Mouse (Mus musculus) lung, embryonic 15.5 days (tissue): ENCODE measurements around the gene Efnb1. TPM values are rescaled to one million over a fixed set of nuclear protein-coding genes. Genes with fewer than 3 reads are reported as not detected.

Experiments
- ATAC-seq: fragments of 200-750 bp; cut with Nextera tagmentation; 2 replicates; pipeline ENCODE4 v1.8.0; 2017; ENCODE audit warnings: moderate number of reproducible peaks, borderline replicate concordance; ENCODE audit not compliant: low FRiP score, low TSS enrichment; ENCODE audit errors: extremely low read depth
- H3K27ac ChIP-seq: fragments of 300-500 bp; sonication (generic); 2 replicates; pipeline ENCODE4 v1.5.1; 2015; ENCODE audit warnings: moderate library complexity, mild to moderate bottlenecking, inconsistent platforms
- H3K27me3 ChIP-seq: fragments of 300-500 bp; sonication (generic); 2 replicates; pipeline ENCODE4 v1.6.1; 2015; ENCODE audit warnings: inconsistent platforms
- H3K36me3 ChIP-seq: fragments of 300-500 bp; sonication (generic); 2 replicates; pipeline ENCODE4 v1.6.1; 2015; ENCODE audit warnings: inconsistent platforms
- H3K4me1 ChIP-seq: fragments of 300-500 bp; sonication (generic); 2 replicates; pipeline ENCODE4 v1.6.1; 2015; ENCODE audit warnings: inconsistent platforms
- H3K4me2 ChIP-seq: fragments of 300-500 bp; sonication (generic); 2 replicates; pipeline ENCODE4 v1.6.1; 2015; ENCODE audit warnings: inconsistent platforms, mild to moderate bottlenecking, moderate library complexity
- H3K4me3 ChIP-seq: fragments of 300-500 bp; sonication (generic); 2 replicates; pipeline ENCODE4 v1.5.1; 2015; ENCODE audit warnings: mild to moderate bottlenecking, inconsistent platforms
- H3K9ac ChIP-seq: fragments of 300-500 bp; sonication (generic); 2 replicates; pipeline ENCODE4 v1.6.1; 2015; ENCODE audit warnings: inconsistent platforms
- H3K9me3 ChIP-seq: fragments of 300-500 bp; sonication (generic); 2 replicates; pipeline ENCODE4 v1.6.1; 2016; ENCODE audit warnings: inconsistent platforms
- WGBS: fragments of 180-500 bp; shearing (Covaris S2); methylation state at CpG from one replicate; pipeline ENCODE4 v1.1.7; 2015; 5-methylcytosine and 5-hydroxymethylcytosine counted together
- polyA plus RNA-seq: library from polyadenylated mRNA; unstranded; fragments of >200 nt; fragmentation: Nextera tagmentation; extraction: Ambion mirVana; gene quantifications from 2 replicates; pipeline ENCODE4 v1.2.1, GENCODE M21; 2015

Gene Efnb1
- polyA plus RNA-seq, 1 experiment from 2014 or later, result 44.1 TPM

DNA sequence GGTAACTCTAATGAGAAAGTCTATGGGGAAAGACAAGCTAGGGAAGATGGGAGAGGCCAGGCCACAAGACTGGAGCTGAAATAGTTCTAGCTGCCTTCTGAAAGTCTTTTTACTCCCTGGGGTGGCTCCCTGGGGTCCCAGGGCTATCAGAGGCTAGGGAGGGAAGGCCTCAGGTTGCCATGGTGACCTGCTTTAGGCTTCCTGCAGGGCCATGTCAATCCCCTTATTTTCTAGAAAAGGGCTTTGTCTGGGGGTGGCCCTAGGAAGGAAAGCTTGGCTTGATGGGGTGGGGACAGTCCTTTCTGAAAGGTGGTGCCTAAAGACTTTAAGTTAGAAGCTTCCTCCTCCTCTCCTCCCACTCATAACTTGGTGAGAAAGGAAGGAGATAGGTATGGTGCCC is 6.0 kb downstream of the Efnb1 start:
- Histone ChIP-seq H3K9ac (no peak overlapping the region), H3K27ac (no peak overlapping the region), H3K4me1 (peaks cover 31% of the 10 kb centered on the region), H3K4me2 (peak overlapping the region; percentile 64), H3K36me3 (peaks cover 7% of the 10 kb centered on the region), H3K9me3 (no peaks in the 10 kb centered on the region), H3K4me3 (no peak overlapping the region), H3K27me3 (no peaks in the 10 kb centered on the region)
- no peak for ATAC-seq

DNA sequence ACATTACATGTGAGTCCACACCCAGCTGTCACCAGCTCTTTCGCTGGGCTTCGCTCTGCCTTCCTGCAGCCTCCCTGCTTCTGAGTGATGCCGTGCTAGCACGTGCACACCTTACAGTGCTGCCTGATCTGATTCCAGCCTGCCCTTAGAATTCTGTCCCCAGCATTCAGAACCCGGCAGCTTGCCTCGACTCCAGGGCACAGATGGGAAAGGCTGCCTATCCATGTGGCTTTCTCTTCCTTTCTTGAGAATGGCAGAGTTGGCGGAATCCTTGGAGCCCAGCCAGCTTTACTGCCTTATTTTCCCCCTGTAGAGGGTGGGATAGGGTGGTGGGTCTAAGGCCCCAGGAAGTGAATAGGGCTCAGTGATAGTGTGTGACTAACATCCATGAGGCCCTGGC is 9.6 kb downstream of the Efnb1 start:
- H3K4me3 ChIP-seq, result no peak overlapping the region
- no peak overlapping the region for H3K27ac ChIP-seq
- H3K9ac ChIP-seq, result no peak overlapping the region
- no peak overlapping the region for H3K4me2 ChIP-seq
- 82% methylated on average over 7 of the region's 7 CpGs for WGBS
- ATAC-seq, result no peak
- no peaks in the 10 kb centered on the region for H3K27me3 ChIP-seq
- no peaks in the 10 kb centered on the region for H3K9me3 ChIP-seq
- H3K4me1 ChIP-seq, result peaks cover 50% of the 10 kb centered on the region
- H3K36me3 ChIP-seq, result peaks cover 17% of the 10 kb centered on the region

DNA sequence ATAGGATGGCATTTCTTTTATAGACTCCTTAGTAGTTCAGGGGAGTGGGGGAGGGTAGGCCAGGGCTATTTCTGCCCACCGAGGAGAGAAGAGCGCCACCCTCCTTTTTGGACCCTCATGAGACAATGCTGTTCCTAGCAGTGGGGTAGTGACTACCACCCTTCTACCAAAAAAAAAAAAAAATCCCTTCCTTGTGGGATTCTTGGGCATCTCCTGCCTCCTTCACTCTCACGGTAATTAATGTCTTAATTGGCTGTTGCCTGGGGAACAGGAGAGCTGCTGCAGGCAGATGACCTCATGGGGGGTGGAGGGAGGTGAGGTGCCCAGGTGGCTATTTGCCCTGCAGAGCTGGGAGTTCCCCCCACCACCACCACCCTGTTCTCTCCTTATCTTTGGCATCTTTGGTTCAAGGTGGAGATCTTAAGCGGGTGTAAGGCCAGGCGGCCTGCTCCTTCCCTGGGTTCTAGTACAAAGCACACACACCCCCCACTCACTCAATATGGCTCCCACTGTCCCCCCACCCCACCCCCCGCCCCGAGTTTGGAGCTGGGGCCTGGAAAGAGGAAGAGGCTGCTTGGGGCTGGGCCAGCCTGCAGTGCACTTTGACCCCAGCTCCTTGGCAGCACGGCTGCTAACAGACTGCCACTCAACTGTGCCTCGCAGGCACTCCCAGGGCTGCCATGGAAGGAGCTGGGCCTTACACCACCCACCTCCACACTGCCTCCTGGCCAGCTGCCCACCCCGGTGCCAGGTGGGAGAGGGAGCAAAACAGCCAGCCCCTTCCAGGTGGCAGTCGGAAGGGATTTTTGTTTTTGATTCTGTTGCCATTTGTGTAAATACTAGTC is 12.4 kb downstream of the Efnb1 start:
- Histone ChIP-seq H3K4me3 (no peak overlapping the region), H3K4me1 (peaks cover 40% of the 10 kb centered on the region), H3K36me3 (peaks cover 17% of the 10 kb centered on the region), H3K27me3 (no peaks in the 10 kb centered on the region), H3K27ac (no peak overlapping the region; the same call in 1 of the 2 replicates), H3K4me2 (no peak overlapping the region), H3K9me3 (no peaks in the 10 kb centered on the region), H3K9ac (no peak overlapping the region)
- ATAC-seq, result no peak; the same call in 1 of the 2 replicates
- WGBS, result 43% methylated on average over 11 of the region's 11 CpGs

DNA sequence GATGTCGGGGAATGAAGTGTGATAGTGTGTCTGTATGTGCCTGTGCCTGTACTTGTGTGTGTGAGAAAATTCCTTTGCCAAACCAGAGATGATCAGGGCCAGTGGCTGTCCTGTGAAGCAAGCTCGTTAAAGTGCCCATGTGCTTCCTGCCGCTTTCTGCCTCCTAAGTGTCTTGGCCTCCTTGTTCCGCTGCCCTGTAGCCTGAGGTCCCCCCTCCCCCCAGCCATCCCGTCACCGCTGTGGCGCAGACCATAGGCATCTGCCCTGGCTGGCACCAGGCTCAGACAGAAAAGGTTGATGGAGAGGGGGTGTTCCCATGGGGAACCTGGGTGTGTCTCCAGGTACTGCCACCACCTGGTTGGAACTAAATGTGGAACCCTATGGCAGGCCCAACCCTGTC is 13.1 kb downstream of the Efnb1 start:
- Histone ChIP-seq H3K9me3 (no peaks in the 10 kb centered on the region), H3K9ac (no peak overlapping the region), H3K4me1 (peaks cover 38% of the 10 kb centered on the region), H3K4me2 (no peak overlapping the region), H3K4me3 (no peak overlapping the region), H3K27ac (peak overlapping the region; percentile 33; the same call in 1 of the 2 replicates), H3K36me3 (peaks cover 17% of the 10 kb centered on the region), H3K27me3 (no peaks in the 10 kb centered on the region)
- no peak for ATAC-seq
- 54% methylated on average over 7 of the region's 7 CpGs for WGBS

DNA sequence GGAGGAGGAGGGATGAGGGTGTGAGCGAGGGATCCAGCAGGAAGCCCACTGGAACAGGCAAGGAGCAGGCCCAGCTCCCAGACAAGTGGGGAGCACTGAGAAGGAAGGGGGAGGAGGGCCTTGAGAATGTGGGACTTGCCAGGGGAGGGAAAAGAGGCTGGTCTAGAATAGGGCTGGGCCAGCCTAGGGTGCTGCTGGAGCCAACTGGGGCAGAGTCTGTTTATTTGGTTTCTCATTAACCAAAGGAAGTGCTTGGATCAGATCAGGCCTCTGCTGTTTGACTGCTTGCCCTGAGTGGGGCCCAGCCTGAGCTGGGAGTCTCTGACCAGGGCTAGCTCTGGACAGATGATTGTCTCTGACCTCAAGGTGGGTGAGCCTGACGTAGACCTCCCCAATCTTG is 14.0 kb downstream of the Efnb1 start:
- Histone ChIP-seq H3K4me1 (peaks cover 36% of the 10 kb centered on the region), H3K4me3 (no peak overlapping the region), H3K36me3 (peaks cover 17% of the 10 kb centered on the region), H3K9ac (no peak overlapping the region), H3K27ac (peak overlapping the region; percentile 33), H3K4me2 (no peak overlapping the region), H3K27me3 (no peaks in the 10 kb centered on the region; the same call in 1 of the 2 replicates), H3K9me3 (no peaks in the 10 kb centered on the region)
- ATAC-seq, result peak; percentile 66
- 60% methylated on average over 2 of the region's 2 CpGs for whole genome bisulfite sequencing

DNA sequence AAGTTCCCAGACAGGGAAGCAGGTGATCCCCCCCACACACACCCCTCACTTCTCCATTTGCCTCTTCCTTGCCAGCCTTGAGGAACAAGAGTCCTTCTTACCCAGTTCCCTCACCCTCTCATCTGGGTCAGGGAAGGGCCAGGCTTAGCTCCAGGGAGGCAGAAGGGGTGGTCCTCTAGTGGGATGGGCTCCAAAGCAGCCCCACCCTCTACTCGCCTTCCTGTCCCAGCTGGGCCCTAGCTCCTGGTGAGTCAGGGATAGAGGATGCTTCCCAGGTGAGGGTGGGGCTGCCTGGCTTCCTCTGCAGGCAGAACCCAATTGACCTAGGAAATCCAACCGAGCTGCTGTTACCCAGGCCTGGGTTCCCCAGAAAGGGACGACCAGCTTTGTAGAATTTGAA is 14.8 kb downstream of the Efnb1 start:
- WGBS, result 63% methylated on average over 3 of the region's 3 CpGs
- Histone ChIP-seq H3K4me1 (peaks cover 36% of the 10 kb centered on the region), H3K36me3 (peaks cover 12% of the 10 kb centered on the region; the same call in 1 of the 2 replicates), H3K4me3 (no peak overlapping the region), H3K27ac (no peak overlapping the region), H3K9me3 (no peaks in the 10 kb centered on the region), H3K27me3 (no peaks in the 10 kb centered on the region; the same call in 1 of the 2 replicates), H3K9ac (no peak overlapping the region), H3K4me2 (no peak overlapping the region)
- no peak for ATAC-seq

DNA sequence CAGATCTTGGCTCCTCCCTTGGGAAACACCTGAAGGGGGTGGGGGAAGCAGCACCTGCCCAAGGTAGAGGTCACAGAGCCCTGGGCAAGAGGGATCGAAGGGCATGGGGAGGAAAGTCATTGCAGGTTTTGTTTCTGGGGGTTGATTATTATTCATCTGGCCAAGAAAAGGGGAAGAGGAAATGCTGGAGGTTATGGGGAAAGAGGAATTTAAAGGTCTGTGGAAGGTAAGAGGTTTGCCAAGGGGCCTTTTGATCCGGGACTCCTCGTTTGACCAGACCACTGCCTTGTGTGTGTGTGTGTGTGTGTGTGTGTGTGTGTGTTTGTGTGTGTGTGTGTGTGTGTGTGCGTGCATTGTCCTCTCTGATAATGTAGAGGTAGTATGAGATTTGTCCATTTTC is 15.5 kb downstream of the Efnb1 start:
- Histone ChIP-seq H3K9ac (no peak overlapping the region), H3K4me3 (no peak overlapping the region), H3K4me2 (no peak overlapping the region), H3K36me3 (peaks cover 12% of the 10 kb centered on the region; the same call in 1 of the 2 replicates), H3K27ac (no peak overlapping the region), H3K27me3 (no peaks in the 10 kb centered on the region; the same call in 1 of the 2 replicates), H3K4me1 (peaks cover 36% of the 10 kb centered on the region), H3K9me3 (no peaks in the 10 kb centered on the region)
- no peak for ATAC-seq
- WGBS, result 79% methylated on average over 4 of the region's 4 CpGs

DNA sequence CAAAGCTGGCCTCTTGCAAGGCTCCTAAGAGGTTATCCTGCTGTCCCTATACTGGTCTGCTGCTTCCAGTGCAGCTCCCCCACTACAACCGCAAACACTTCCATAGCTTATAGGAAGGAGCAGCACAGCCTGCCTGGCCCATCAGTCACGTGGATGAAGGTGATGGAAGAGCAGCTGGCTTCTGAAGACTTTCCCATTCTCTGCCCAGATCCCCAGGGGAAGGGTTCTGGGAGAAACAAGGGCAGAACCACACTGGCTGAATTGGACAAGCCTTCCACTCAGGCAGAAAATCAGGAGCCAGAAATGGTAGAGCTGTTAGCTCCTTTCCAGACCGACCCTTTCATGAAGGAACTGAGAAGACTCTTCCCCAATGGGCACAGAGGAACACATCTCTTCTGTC is 16.2 kb downstream of the Efnb1 start:
- Histone ChIP-seq H3K4me2 (no peak overlapping the region), H3K4me3 (no peak overlapping the region), H3K4me1 (peaks cover 34% of the 10 kb centered on the region), H3K27ac (no peak overlapping the region), H3K36me3 (peaks cover 7% of the 10 kb centered on the region; the same call in 1 of the 2 replicates), H3K9ac (no peak overlapping the region), H3K9me3 (no peaks in the 10 kb centered on the region), H3K27me3 (no peaks in the 10 kb centered on the region; the same call in 1 of the 2 replicates)
- WGBS, result 27% methylated on average over 3 of the region's 3 CpGs
- no peak for ATAC-seq

DNA sequence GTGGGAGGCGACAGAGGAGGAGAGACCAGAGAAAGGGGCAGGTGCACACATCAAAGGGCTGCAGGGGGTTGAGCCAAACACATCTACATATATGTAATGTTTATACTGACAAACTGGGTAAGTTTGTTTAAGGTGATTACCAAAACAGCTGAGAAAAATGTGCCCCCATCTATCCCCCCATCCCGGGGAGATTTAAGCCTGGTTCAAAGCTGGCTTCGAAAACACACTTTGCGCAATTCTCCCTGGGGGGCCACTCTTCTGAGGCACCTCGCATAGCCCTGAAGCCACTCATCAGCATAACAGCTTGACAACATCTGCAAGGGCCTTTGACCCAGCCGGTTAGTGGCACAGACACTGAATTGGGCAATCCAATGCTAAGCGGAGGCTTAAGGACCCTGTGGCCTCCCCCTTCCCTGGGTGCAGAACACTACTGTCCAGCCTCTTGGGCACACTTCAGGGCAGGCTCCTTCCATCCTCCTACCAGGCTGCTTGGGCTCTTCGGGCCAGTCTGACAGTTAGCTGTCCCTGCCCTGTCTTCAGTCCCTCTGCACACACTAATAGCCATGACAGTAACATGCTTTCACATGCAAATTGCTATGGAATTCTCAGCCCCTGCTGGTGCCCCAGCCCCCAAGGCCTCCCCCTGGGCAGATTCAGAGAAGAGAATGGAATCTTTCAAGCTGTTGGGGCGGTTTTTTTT is 16.8 kb downstream of the Efnb1 start:
- Histone ChIP-seq H3K9me3 (no peaks in the 10 kb centered on the region), H3K27me3 (no peaks in the 10 kb centered on the region; the same call in none of the 2 replicates), H3K4me2 (no peak overlapping the region), H3K27ac (no peak overlapping the region), H3K4me1 (peaks cover 32% of the 10 kb centered on the region), H3K36me3 (0 out of 2 replicates have a peak, but pooled peaks cover 2% of the 10 kb centered on the region), H3K9ac (no peak overlapping the region), H3K4me3 (no peak overlapping the region)
- WGBS, result 35% methylated on average over 9 of the region's 9 CpGs
- no peak for ATAC-seq

DNA sequence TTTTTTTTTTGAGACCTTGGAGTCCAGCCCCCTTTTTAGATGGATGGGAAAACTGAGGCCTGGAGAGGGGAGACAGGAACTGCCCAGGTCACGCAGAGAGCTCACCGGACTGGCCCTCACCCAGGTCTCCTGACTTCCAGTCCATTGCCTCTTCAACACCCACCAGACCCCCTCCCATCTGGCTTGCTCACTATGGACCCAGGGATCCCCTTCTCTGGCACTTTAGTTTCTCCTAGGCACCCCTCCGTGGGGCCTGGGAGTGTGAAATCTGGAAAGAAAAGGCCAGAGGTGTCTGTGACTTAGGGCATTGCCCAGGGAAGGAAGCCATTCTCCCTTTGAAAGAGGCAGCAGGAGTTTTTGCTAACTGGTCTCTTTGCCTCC is 17.3 kb downstream of the Efnb1 start:
- peaks cover 27% of the 10 kb centered on the region for H3K4me1 ChIP-seq
- no peak overlapping the region for H3K4me3 ChIP-seq
- 0 out of 2 replicates have a peak, but pooled peaks cover 2% of the 10 kb centered on the region for H3K36me3 ChIP-seq
- H3K9me3 ChIP-seq, result no peaks in the 10 kb centered on the region
- no peak for ATAC-seq
- no peaks in the 10 kb centered on the region; the same call in none of the 2 replicates for H3K27me3 ChIP-seq
- no peak overlapping the region for H3K9ac ChIP-seq
- no peak overlapping the region for H3K27ac ChIP-seq
- 45% methylated on average over 3 of the region's 3 CpGs for WGBS
- H3K4me2 ChIP-seq, result no peak overlapping the region

DNA sequence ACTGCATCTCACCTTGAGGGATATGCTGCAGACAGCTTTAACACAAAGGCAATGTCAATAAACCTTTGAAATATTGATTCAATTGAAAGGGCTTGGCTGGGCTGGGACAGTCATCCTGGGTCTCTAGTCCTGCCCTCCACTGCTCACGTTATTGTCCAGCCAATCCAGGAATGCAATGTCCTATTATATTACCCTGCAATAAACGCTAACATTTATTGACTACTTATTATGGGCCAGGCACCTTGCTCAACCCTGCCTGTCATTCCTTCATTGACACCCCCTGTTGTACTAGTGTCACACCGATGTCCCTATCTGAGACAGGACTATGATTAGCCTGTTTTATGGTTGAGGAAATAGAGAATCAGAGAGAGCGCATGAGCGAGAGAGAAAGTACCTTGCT is 18.4 kb downstream of the Efnb1 start:
- no peak overlapping the region for H3K4me2 ChIP-seq
- WGBS, result 88% methylated on average over 5 of the region's 5 CpGs
- no peak overlapping the region for H3K4me3 ChIP-seq
- no peak overlapping the region for H3K27ac ChIP-seq
- no peaks in the 10 kb centered on the region for H3K9me3 ChIP-seq
- no peak for ATAC-seq
- peaks cover under 1% of the 10 kb centered on the region for H3K27me3 ChIP-seq
- peaks cover 18% of the 10 kb centered on the region for H3K4me1 ChIP-seq
- H3K36me3 ChIP-seq, result 0 out of 2 replicates have a peak, but pooled peaks cover 2% of the 10 kb centered on the region
- H3K9ac ChIP-seq, result no peak overlapping the region

DNA sequence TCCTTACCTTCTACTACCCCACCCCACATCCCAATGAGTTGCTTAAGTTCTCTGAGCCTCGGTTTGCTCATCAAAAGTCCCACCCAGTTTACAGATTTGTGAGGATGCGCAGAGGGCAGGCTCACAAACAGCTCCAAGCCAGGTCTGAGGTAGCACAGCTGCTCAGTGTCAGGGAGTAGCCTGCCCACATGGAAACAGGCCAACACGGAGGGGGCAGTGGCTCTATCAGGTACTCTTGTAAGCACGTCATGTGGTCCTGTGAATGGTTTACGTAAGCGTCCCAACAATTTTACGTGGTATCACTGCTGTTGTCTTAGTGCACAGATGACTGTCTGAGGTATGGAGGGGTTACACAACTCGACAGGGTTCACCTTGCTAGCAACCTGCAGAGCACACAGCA is 23.1 kb downstream of the Efnb1 start:
- no peaks in the 10 kb centered on the region for H3K4me1 ChIP-seq

More for the DNA sequence above, 23.1 kb downstream of the Efnb1 start:
- no peak overlapping the region for H3K4me3 ChIP-seq
- H3K4me2 ChIP-seq, result no peak overlapping the region
- H3K9ac ChIP-seq, result no peak overlapping the region
- 69% methylated on average over 8 of the region's 8 CpGs for WGBS
- no peaks in the 10 kb centered on the region for H3K9me3 ChIP-seq
- no peaks in the 10 kb centered on the region for H3K36me3 ChIP-seq
- peaks cover 5% of the 10 kb centered on the region for H3K27me3 ChIP-seq
- H3K27ac ChIP-seq, result no peak overlapping the region
- ATAC-seq, result no peak
